Mouse (Mus musculus) kidney, adult 2 months (tissue): ENCODE results near the gene Plekha5. TPM values are rescaled to one million over a fixed set of nuclear protein-coding genes. Genes with fewer than 3 reads are reported as not detected.

Experiments used
- DNase-seq: peaks from one replicate; pipeline ENCODE4 v3.0.0; 2021
- H3K27ac ChIP-seq: fragments of 200-500 bp; 2 replicates; pipeline ENCODE4 v1.5.1; 2012; ENCODE audit warnings: low read depth, low read length, control low read depth, inconsistent platforms; ENCODE audit not compliant: insufficient read depth
- H3K27me3 ChIP-seq: fragments of 200-500 bp; replicated peaks from 2 replicates; pipeline ENCODE4 v1.6.1; 2012; ENCODE audit warnings: mild to moderate bottlenecking, moderate library complexity, low read length, inconsistent platforms; ENCODE audit not compliant: control insufficient read depth, insufficient read depth
- H3K36me3 ChIP-seq: fragments of 200-500 bp; 2 replicates; pipeline ENCODE4 v1.6.1; 2012; ENCODE audit warnings: mild to moderate bottlenecking, moderate library complexity, low read length, inconsistent platforms; ENCODE audit not compliant: control insufficient read depth, insufficient read depth
- H3K4me1 ChIP-seq: fragments of 200-500 bp; 2 replicates; pipeline ENCODE4 v1.6.1; 2011; ENCODE audit warnings: low read length; ENCODE audit not compliant: control insufficient read depth, insufficient read depth
- H3K4me3 ChIP-seq: fragments of 200-500 bp; 2 replicates; pipeline ENCODE4 v1.5.1; 2011; ENCODE audit warnings: mild to moderate bottlenecking, low read depth, low read length, control low read depth; ENCODE audit not compliant: insufficient read depth
- CTCF ChIP-seq: fragments of 200-500 bp; conservative IDR thresholded peaks from 2 replicates; pipeline ENCODE4 v1.5.1; 2011; ENCODE audit warnings: low read depth, mild to moderate bottlenecking, control low read depth, low read length, moderate library complexity, mixed read lengths; ENCODE audit not compliant: insufficient read depth, insufficient read length
- POLR2A ChIP-seq: fragments of 200-500 bp; IDR thresholded peaks from one replicate; pipeline ENCODE4 v1.6.1; 2011; ENCODE audit warnings: low read depth, low read length, control low read depth
- WGBS: fragments of 180-500 bp; shearing (Covaris S2); methylation state at CpG from one replicate; pipeline ENCODE4 v1.1.7; 2018; 5-methylcytosine and 5-hydroxymethylcytosine counted together
- polyA plus RNA-seq: library from polyadenylated mRNA; depleted of rRNA; stranded (reverse); fragments of >200 nt; gene quantifications from 2 replicates; pipeline ENCODE4 v1.2.3, GENCODE M21; 2012; rRNA removed

Plekha5 gene
- polyA plus RNA-seq: 20.1 and 21.4 TPM in 2 replicates

DNA sequence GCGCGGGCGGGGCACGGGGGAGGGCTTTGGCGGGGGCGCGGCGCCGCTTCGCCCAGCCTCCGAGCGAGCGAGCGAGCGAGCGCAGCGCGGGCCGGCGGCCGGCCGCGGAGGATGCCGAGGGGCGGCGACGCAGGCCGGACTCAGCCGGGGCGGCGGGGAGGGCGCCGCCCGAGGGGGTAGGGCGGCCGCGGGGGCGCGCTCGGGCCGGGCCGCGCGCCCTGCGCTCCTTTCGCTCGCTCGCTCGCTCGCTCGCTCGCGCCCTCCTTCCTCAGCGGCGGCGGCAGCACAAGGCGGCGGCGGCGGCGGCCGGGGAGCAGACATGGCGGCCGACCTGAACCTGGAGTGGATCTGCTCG is at the start of gene Plekha5:
Gene Plekha5 (plus strand): TSS at position 209 of the 355 bp plus-strand sequence.
- Histone ChIP-seq H3K27ac (peak within 1 kb of the TSS; percentile 45; the same call in 1 of the 2 replicates), H3K36me3 (no peaks in the 10 kb centered on the region), H3K27me3 (no peaks in the 10 kb centered on the region), H3K4me3 (peak within 1 kb of the TSS; percentile 87), H3K4me1 (no peaks in the 10 kb centered on the region)
- TF ChIP-seq POLR2A (no peak), CTCF (no peak)
- 2% methylated on average over 58 of the region's 65 CpGs for WGBS
- DNase-seq: peak; percentile 72

DNA sequence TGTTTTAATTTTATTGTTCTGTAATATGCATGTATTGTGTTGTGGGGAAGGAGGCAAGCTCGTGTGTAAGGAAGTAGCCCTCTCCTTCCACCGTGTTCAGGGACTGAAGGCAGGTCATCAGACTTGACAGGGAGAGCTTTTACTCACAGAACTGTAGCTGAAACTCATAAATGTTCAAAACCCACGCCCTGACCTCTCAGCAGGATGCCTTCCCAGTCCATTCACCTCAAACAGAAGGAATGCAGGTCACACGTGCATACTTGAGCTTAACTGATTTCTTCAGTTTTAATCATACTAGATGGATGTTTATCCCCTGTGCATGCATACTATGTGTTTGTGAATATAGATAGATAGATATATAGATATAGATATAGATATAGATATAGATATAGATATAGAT is 48.2 kb upstream of the Plekha5 start:
- Histone ChIP-seq H3K27ac (no peak overlapping the region), H3K27me3 (no peaks in the 10 kb centered on the region), H3K4me1 (peaks cover 4% of the 10 kb centered on the region; the same call in 1 of the 2 replicates), H3K36me3 (no peaks in the 10 kb centered on the region), H3K4me3 (no peak overlapping the region)
- DNase-seq: peak; percentile 40
- 51% methylated on average over 4 of the region's 4 CpGs for WGBS
- TF ChIP-seq CTCF (no peak), POLR2A (no peak)

DNA sequence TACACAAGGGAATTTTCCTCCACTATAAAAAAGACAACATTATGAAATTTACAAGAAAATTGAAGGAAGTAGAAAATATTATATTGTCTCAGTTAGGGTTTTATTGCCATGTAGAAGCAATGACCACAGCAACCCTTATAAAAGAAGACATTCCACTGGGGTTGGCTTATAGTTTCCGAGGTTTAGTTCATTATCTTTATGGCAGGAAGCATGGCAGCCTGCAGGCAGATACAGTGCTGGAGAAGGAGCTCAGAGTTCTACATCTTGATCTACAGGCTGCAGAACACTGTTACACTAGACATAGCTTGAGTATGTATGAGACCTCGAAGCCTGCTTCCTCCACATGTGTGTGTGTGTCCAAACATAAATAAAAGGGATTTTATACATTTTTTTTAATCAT is 43.3 kb upstream of the Plekha5 start:
- Histone ChIP-seq H3K27ac (no peak overlapping the region), H3K4me3 (no peak overlapping the region), H3K36me3 (no peaks in the 10 kb centered on the region), H3K4me1 (no peaks in the 10 kb centered on the region; the same call in 1 of the 2 replicates), H3K27me3 (no peaks in the 10 kb centered on the region)
- no peak for DNase-seq
- WGBS: 75% methylated on average over 2 of the region's 2 CpGs
- TF ChIP-seq CTCF (no peak), POLR2A (no peak)

DNA sequence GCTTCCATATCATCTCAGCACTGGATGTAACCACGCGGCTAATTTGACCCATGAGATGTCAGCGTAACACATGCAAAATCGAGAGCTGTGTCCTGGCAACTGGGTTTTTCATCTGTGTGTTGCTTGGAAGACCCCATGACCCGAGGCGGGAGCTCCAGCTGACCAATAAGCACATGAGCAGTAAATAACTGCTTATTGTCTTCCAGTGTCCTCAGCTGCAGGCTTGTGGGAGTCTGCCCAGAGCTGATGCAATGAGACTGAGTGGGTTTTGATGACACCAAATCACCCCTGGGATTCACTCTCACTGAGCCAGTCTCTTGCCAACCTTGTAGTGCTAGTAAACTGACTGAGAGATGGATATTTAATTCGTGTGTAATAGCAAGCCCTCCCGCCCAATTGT is 42.7 kb upstream of the Plekha5 start:
- DNase-seq: no peak
- no peaks in the 10 kb centered on the region; the same call in 1 of the 2 replicates for H3K4me1 ChIP-seq
- no peaks in the 10 kb centered on the region for H3K27me3 ChIP-seq
- H3K4me3 ChIP-seq: no peak overlapping the region
- H3K36me3 ChIP-seq: no peaks in the 10 kb centered on the region
- TF ChIP-seq POLR2A: no peak
- no peak for TF ChIP-seq CTCF
- H3K27ac ChIP-seq: no peak overlapping the region
- 67% methylated on average over 8 of the region's 8 CpGs for WGBS

DNA sequence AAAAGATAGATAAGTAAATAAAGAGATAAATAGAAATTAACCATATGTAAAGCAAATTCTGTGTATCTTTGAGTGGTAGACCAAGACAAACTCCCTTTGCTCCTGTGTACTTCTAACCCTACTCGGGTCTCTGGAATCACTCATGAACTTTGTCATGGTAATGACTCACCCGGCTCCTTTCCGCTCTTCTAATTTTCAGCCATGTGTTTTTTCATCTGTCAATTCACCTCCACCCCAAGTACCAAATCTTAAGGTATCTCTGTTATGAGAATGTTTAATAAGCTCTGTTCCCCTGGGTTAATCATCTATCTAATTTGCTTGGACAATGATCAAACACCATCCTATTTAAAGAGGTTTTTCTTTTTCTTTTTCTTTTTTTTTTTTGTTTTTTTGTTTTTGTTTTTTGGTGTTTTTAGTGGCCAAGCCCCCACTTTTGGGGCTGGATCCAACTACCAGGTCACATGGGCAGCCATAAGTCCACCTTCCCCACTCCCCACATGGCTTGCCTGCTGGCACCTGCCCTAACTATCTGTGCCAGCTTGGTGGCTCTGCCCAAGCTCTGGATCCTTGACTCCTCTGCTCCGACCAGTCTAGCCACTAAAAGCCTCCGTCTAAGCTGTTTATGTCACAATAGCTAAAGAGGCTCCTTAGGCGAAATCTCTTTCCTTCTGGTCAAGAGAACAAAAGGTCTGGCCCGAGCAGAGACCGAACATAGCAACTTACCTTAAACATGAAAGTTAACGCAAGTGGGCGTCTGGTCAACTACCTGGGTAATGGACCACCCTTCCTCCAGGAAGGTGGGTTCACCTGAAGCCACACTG is 40.1 kb upstream of the Plekha5 start:
- Histone ChIP-seq H3K4me1 (no peaks in the 10 kb centered on the region), H3K27me3 (no peaks in the 10 kb centered on the region), H3K27ac (no peak overlapping the region), H3K36me3 (no peaks in the 10 kb centered on the region), H3K4me3 (no peak overlapping the region)
- no peak for TF ChIP-seq POLR2A
- no peak for TF ChIP-seq CTCF
- peak; percentile 79 for DNase-seq
- WGBS: 65% methylated on average over 10 of the region's 10 CpGs

DNA sequence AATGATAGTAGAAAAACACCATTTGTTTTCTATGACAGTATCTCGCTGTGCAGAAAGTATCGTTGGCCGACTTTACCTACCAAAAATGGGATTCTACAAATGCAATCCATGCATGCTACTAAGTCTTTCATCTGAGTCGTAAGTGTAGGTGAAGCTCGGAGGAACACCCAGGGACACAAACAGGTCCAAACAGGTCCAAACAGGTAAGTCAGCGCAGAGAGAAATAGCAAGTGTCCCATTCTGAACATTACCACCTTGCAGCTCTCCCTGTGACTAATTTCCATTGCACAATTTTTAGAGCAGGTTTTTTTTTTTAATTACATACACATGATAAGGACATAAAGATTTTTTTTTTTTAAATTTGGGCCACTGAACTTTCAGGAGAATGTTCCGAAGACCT is 27.2 kb upstream of the Plekha5 start:
- no peaks in the 10 kb centered on the region for H3K27me3 ChIP-seq
- 91% methylated on average over 7 of the region's 7 CpGs for WGBS
- no peak overlapping the region for H3K4me3 ChIP-seq
- H3K4me1 ChIP-seq: no peaks in the 10 kb centered on the region
- TF ChIP-seq POLR2A: no peak
- TF ChIP-seq CTCF: no peak
- no peak for DNase-seq
- no peak overlapping the region for H3K27ac ChIP-seq
- H3K36me3 ChIP-seq: no peaks in the 10 kb centered on the region

DNA sequence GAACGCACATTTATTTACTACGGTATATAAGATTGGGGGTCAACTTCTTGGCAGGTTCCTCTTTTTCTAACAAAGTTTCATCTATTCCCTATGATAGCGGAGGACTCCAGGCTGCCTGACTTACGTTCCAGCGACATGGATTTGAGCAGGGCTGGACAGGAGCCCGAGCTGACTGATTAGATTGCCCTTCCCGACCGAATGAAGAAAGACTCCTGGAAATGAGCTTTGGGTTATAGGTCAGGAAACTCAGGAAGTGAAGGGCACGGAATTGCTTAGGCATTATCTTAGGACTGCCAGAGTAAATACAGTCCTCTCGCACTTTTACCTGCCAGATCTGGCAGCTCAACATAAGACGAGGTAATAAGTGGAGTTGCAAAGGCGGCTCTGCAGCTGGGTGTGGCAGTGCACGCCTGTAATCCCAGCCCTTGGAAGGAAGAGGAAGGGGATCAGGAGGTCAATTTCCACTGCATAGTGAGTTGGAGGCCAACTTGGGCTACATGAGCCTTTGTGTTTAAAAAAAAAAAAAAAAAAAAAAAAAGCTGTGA is 21.0 kb upstream of the Plekha5 start:
- Histone ChIP-seq H3K4me3 (no peak overlapping the region), H3K27ac (no peak overlapping the region), H3K27me3 (no peaks in the 10 kb centered on the region), H3K36me3 (no peaks in the 10 kb centered on the region), H3K4me1 (no peaks in the 10 kb centered on the region)
- TF ChIP-seq POLR2A: no peak
- 67% methylated on average over 13 of the region's 13 CpGs for WGBS
- no peak for DNase-seq
